Mouse (Mus musculus): ENCODE data around the gene Myh9. TPM values are rescaled to one million over a fixed set of nuclear protein-coding genes. Genes with fewer than 3 reads are reported as not detected.

Myh9 gene
- polyA plus RNA-seq, 1 experiment, result 187 TPM

DNA sequence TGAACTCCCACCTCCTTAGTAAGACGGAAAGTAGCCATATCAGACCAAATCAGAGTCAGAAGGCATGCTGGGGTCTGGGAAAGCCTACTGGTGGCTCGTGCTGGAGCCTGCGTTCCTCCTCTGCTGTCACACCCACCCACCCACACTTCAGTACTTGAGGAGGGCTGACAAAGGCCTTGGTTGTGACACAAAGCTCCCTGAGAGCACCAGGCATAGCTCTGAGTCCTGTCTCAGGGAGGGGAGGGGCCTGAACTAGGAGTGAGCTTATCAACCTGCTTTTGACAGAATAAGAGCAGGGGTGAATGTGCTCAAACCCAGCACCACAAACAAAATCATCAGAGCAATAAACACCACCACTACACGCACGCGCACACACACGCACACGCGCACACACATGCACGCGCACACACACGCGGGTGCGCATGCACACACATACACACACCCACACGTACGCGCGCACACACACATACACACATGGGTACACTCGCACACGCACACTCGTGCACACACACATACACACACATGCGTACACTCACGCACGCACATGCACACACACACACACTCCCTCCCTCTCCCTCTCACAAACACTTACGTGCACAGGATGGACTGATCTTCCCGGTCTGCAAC lies 45.5 kb downstream of the Myh9 start:
- TF ChIP-seq GATA1 (IDR thresholded peaks at IDR 0.05; ENCODE audit: low read length), result no peak

DNA sequence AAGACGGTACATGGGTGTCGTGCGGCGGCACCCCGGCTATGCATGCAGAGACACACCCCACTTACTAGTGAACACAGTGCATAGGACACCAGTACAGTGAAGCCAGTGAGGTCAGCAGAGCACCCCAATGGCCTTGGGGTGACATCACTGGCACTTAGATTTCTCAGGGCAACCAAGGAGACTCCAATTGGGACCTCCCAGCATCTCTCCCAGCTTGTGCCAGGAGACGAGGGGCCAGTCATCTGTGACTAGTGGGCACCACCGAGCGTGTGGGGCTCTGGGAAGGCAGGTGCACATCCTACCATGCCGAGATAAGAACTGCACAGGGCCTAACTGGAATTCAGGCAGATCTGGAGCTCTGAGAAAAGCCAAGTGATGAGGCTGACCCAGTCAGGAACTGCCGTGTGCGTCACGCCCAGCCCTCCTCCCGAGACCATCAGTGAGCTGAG lies 47.0 kb downstream of the Myh9 start:
- no peak for TF ChIP-seq GATA1 (IDR thresholded peaks at IDR 0.05; ENCODE audit: low read length)

DNA sequence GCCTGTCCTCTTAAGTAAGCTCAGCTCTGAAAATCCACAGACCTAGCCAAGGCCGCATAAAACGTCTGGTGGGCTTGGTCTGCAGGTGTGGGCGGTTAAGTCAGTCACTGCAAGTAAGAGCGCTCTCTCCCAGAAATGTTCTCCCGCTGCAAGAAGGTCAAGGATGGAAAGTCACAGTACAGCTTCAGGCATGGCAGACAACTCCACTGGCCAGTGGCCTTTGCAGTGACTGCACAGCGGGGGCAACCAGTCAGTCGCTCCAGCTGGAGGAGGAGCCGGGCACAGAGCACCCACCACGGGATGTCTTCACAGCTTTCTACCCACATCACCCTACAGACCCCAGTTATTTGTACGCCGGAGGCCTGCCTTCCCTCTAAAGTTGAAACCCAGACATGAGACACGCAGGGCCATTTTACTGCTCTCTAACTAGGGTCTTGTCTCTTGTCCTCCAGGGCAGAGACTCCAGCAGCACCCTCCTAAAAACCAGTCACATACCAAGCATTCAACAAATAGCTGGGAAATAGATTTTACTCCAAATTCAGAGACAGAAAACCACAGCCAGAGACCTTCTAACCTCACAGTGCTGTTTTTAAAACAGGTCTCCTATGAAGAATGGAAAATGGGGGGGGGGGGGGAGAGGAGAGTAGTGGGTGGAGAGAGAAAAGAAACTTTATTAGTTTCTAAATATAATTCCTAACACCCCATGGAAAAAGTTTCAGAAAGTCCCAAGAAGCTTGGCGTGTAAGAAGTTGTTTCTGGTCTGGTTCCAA lies 47.7 kb downstream of the Myh9 start:
- no peak for TF ChIP-seq GATA1 (IDR thresholded peaks at IDR 0.05; ENCODE audit: low read length)

DNA sequence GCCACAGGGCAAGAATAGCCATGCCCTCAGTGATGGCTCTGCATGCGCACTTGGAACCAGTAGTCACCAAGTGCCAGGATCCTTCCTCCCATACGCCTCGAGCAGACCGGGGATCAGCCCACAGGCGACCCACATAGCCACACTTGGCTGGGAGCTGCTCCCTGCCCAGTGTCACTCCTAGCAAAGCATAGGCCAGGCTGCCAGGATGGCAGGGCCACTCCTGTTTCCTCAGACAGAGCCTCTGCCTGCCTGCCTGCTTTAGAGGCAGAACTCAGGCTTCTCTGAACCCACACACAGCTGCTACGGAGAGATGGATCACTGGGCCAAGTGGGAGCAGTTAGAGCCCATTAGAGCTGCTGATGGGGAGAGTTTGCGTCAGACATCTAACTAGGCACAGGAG lies 48.4 kb downstream of the Myh9 start:
- no peak for TF ChIP-seq GATA1 (IDR thresholded peaks at IDR 0.05; ENCODE audit: low read length)

DNA sequence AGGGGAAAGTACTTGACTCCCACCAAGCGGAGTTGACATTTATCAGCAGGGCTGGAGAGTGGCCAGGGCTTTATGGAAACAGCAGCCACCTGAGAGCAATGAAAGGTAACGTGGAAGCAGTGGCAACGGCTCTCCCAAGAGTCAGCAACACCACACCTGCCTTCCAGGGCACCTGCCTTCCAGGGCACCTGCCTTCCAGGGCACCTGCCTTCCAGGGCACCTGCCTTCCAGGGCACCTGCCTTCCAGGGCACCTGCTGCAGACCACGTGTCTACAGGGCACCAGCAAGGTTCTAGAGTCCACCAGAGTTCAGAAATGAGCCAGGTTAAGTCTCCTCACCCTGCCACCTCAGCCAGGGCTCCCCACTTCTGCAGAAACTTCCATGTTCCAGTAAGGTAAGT lies 48.9 kb downstream of the Myh9 start:
- TF ChIP-seq GATA1 (IDR thresholded peaks at IDR 0.05; ENCODE audit: low read length), result no peak

DNA sequence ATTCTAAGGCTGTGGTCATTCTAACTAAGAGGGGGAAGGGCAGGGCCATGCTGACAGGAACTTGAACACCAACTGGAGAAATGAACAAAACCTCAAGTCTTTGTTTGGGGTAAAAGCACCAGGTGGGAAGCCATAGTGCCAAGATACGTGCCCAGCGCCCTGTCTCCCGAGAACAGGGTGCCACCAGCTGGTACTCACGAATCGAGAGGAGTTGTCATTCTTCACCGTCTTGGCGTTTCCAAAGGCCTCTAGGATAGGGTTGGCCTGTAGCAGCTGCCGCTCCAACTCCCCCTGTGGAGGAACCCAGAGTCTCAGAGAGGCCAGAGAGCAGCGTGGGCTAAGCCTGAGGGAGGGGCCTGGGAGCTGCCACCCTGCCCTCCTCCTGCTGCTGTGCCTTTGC lies 49.9 kb downstream of the Myh9 start:
- no peak for TF ChIP-seq GATA1 (IDR thresholded peaks at IDR 0.05; ENCODE audit: low read length)

DNA sequence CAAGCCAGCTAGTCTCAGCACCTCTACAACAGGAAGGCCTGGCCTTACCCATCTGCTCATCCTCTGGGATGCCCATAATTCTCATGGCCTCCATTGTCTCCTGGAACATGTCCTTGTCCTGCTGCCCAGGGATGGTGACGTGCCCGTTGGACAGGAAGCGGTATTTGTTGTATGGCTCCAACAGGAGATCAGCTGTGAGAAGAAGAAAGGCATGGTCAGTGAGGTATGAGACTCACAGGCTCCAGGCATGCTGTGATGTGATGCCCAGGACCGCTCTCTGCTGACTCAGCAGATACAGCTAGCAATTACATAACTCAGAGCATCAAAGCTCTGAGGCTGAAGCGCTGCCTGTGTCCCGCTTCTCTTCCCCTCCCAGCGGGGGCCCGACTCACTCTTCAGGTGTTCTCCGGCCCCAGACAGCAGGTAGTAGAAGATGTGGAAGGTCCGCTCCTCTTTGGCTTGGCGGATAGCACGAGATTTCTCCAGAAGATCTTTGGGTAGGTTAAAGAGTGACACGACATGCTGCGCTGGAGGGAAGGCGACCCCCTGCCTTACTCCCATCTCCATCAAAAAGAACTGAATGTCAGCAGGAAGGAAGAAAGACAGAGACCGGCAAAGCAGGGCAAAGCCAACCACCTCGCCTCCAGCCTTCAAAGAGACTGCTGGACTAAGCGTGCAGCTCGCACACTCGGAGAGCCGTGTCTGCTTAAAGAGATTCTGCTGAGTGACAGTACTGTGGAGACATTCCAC lies 51.1 kb downstream of the Myh9 start:
- TF ChIP-seq GATA1 (IDR thresholded peaks at IDR 0.05; ENCODE audit: low read length), result no peak

DNA sequence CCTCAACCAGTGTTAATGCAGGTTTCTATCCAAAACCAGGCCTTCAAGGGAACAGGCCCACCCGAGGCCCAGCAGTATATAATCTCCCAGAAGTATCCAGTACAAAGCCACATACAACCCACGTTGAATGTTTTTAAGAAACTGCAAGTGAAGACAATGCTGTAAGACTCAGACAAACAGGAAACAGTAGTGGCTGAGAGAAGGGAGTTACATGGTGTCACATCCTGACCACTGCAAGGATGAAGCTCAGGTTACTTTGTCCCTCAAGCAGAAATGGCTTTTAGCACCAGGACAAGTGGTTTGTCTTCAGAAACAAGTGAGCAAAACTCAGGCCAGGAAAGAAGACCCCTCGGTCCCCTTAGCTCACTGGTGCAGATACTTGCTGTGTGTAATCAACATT lies 52.8 kb downstream of the Myh9 start:
- no peak for TF ChIP-seq GATA1 (IDR thresholded peaks at IDR 0.05; ENCODE audit: low read length)

DNA sequence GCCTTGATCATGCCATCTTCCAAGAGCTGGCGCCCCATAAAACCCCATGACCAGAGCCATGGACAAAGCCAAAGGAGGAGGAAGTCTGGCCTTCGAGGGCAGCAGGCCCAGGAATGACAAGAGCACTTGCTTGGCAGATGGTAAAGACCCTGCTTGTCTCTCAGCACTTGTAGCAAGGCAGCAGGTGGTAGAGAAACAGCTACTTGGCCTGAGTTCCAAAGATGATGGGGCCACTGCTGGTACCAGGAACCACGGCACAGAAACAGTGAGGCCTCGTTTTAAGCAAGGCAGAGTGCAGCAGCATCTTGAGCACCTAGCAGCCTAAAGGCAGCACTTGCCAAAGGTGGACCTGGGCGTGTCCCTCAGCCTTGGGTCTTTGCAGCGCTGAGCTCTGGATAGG lies 53.6 kb downstream of the Myh9 start:
- TF ChIP-seq GATA1 (IDR thresholded peaks at IDR 0.05; ENCODE audit: low read length), result no peak

DNA sequence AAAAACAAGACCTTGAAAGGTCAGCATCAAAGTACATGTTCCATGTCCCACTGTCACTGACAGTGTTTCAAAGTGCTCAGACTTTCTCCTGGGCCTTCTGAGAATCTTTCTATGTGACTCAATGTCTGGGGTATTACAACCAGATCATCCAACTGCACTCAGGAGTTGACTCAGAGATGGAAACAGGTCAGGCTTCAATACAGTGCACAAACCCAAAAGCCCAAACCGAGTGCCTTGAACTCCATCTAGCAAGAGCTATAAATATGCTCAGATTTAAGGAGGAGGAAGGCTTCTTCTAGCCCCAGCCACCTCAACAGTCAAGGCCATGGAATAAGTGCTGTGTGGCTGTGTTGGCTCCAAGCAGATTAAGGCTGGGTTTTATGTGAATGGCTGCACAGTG lies 56.2 kb downstream of the Myh9 start:
- TF ChIP-seq GATA1 (IDR thresholded peaks at IDR 0.05; ENCODE audit: low read length), result no peak

DNA sequence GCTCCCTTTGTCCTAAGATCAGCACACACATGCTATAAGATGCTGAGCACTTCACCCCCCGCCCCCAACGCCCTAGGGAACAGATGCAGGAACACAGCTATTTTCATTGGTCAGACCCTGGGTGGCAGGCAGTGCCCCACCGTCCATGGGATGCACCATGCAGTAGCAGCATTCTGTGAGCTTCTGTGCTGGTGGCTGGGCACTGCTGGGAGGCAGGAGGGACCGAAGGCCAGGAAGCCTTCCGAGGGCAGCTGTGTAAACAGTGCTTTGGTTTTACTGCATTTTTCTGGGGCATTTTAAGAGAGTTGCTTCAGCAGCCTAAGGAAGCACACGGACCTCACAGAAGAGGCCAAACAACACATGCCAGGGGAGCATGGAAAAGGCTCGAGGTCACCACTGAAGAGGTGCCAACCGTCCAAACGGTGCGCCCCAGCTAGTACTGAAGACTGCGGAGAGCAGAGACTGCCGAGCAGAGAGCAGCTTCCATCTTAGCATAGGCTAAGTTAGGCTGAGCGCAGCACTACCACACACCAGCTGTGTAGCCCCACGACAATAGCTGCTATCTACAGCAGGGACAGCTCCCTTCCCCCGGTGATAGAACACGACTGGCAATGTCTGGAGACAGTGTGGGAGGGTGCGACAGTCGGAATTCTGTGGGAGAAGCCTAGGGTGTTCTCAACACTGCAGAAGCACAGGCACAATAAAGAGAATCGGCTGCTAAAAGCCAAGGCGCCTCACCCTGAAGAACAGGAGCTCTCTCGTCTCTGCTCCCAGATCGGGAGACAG lies 57.7 kb downstream of the Myh9 start:
- no peak for TF ChIP-seq GATA1 (IDR thresholded peaks at IDR 0.05; ENCODE audit: low read length)

DNA sequence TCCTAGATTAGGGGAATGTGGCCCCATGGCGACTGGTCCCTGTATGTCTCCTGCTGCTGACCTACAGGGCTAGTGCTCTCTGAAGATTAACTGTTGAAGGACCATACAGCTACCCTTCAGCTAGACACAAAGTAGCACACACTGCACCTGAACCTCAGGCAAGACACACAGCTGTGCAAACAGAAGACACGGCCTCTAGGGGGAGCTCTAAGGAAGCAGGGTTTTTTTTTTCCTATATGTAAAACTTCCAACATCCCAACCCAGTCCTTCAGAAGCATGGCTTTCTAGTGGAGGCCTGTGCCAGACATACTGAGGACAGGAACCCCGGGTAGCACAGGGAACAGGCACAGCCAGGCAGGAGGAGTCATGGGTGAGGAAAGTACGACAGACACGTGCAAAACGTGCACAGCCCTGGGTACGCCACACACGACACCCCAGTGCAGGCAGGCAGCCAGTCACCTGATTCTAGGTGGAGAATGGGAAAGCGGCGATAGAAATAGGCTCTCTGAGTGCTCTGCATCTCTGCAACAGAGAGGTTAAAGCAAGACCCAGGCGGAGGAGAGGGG lies 59.4 kb downstream of the Myh9 start:
- no peak for TF ChIP-seq GATA1 (IDR thresholded peaks at IDR 0.05; ENCODE audit: low read length)

DNA sequence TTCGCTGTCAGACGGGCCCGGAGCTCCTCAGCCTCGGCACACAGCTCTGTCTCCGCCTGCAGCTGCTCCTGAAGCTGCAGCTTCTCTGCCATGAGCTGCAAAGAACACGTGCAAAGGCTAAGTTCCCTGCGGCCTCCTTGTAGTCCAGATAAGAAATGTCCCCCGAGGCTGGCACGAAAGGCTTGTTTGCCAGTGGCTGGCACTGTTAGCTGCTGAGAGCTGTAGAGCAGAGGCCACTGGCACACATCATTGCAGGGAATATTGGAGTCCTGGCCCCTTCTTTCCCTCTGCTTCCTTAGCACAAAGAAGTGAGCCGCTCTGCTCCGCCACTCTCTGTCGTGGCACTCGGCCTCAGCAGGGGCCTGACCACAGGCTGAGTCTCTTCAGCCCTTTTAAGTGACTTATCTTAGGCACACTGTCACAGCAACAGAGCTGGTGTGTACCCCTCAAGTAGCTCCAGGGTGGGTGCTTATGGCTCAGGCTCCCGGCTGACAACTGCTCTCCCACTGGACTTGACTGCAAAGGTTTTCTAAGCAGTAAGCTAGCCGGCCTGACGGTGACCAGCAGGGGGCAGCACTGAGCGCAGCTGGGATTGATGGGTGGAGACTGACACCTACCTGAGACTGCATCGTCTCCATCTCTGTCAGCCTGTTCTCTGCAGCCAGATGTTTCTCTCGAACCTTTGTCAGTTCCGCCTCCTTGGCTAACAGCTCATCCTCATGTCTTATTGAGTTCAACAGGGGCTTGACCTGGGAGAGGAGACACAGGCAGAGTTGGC lies 66.6 kb downstream of the Myh9 start:
- no peak for TF ChIP-seq GATA1 (IDR thresholded peaks at IDR 0.05; ENCODE audit: low read length)

DNA sequence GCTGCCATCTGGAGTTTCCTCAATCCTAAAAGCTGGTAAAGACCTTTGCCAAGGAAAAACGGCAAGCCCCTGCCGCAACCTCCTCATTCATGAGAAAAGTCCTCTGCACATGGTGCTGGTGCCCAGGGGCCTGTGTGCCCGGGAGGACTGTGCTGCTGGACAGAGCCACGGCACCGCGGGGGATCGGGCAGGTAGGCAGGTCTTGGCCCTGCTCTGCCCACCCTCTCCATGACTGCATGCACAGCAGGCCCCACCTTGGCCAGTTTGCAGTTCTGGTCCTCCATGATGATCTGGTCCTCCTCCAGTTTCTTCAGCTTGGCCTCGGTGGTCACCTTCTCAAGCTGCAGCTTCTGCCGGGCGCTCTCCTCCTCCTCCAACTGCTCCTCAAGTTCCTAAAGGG lies 67.7 kb downstream of the Myh9 start:
- TF ChIP-seq GATA1 (IDR thresholded peaks at IDR 0.05; ENCODE audit: low read length), result no peak

Measured in G1E-ER4 (cell line).